Mouse (Mus musculus): ENCODE data around the gene Gm20517. TPM values are rescaled to one million over a fixed set of nuclear protein-coding genes. Genes with fewer than 3 reads are reported as not detected.

The Gm20517 gene
- 2.3 and 2.7 TPM in 2 replicates for polyA plus RNA-seq (2016; fragmentation: Nextera tagmentation; extraction: Ambion mirVana)

- under 1% methylated on average over 59 of the region's 59 CpGs for WGBS (ENCODE audit: insufficient replicate concordance)
Measured at GRCm38 (mm10) chr17:47610849-47611660, at the start of gene Gm20517, which contains the start of the genes Bysl and Med20. Gm20517 (plus strand) TSS chr17:47611589. Bysl (minus strand) TSS chr17:47611492. Med20 (plus strand) TSS chr17:47611582.

GRCm38 (mm10) chr17:47562875-47563274 is 48.5 kb upstream of the Gm20517 start:
- Histone ChIP-seq H3K9ac (no peak overlapping the region), H3K27me3 (replicated peaks) (no peaks in the 10 kb centered on the region), H3K4me3 (no peak overlapping the region), H3K4me2 (no peak overlapping the region), H3K36me3 (no peaks in the 10 kb centered on the region), H3K9me3 (replicated peaks) (no peaks in the 10 kb centered on the region), H3K27ac (peak overlapping the region; percentile 24; the same call in 1 of the 2 replicates), H3K4me1 (peaks cover 59% of the 10 kb centered on the region)
- no peak for ATAC-seq
- whole genome bisulfite sequencing (ENCODE audit: insufficient replicate concordance): 76% methylated on average over 6 of the region's 6 CpGs

More at GRCm38 (mm10) chr17:47610849-47611660, at the start of gene Gm20517, which contains the start of the genes Bysl and Med20:
- ATAC-seq: peak; percentile 85
- Histone ChIP-seq H3K27ac (peak within 1 kb of the TSS; percentile 91), H3K4me1 (peaks cover 77% of the 10 kb centered on the region), H3K4me2 (peak within 1 kb of the TSS; percentile 90), H3K9me3 (replicated peaks) (no peaks in the 10 kb centered on the region), H3K36me3 (peaks cover 69% of the 10 kb centered on the region), H3K4me3 (peak within 1 kb of the TSS; percentile 91), H3K27me3 (replicated peaks) (no peaks in the 10 kb centered on the region), H3K9ac (peak within 1 kb of the TSS; percentile 87)

- Histone ChIP-seq H3K27ac (peak overlapping the region; percentile 20; the same call in 1 of the 2 replicates), H3K27me3 (replicated peaks) (no peaks in the 10 kb centered on the region), H3K4me3 (no peak overlapping the region), H3K36me3 (no peaks in the 10 kb centered on the region), H3K4me1 (peaks cover 74% of the 10 kb centered on the region), H3K9me3 (replicated peaks) (no peaks in the 10 kb centered on the region), H3K9ac (peak overlapping the region; percentile 28; the same call in 1 of the 2 replicates), H3K4me2 (no peak overlapping the region)
- WGBS (ENCODE audit: insufficient replicate concordance): 20% methylated on average over 5 of the region's 5 CpGs
- ATAC-seq: no peak
Measured at GRCm38 (mm10) chr17:47564612-47565011, 46.8 kb upstream of the Gm20517 start.

GRCm38 (mm10) chr17:47566133-47566532 is 45.3 kb upstream of the Gm20517 start:
- Histone ChIP-seq H3K9ac (no peak overlapping the region), H3K4me2 (no peak overlapping the region), H3K9me3 (replicated peaks) (no peaks in the 10 kb centered on the region), H3K4me3 (no peak overlapping the region), H3K27ac (peak overlapping the region; percentile 42; the same call in 1 of the 2 replicates), H3K27me3 (replicated peaks) (no peaks in the 10 kb centered on the region), H3K36me3 (no peaks in the 10 kb centered on the region), H3K4me1 (peaks cover 68% of the 10 kb centered on the region)
- WGBS (ENCODE audit: insufficient replicate concordance): 34% methylated on average over 2 of the region's 2 CpGs
- no peak for ATAC-seq

GRCm38 (mm10) chr17:47567271-47567670 is 44.1 kb upstream of the Gm20517 start:
- H3K9ac ChIP-seq: peak overlapping the region; percentile 14
- H3K4me3 ChIP-seq: no peak overlapping the region
- peaks cover 78% of the 10 kb centered on the region for H3K4me1 ChIP-seq
- no peaks in the 10 kb centered on the region for H3K27me3 ChIP-seq (replicated peaks)
- 48% methylated on average over 3 of the region's 3 CpGs for WGBS (ENCODE audit: insufficient replicate concordance)
- H3K36me3 ChIP-seq: no peaks in the 10 kb centered on the region
- no peak overlapping the region for H3K4me2 ChIP-seq
- peak overlapping the region; percentile 86 for H3K27ac ChIP-seq
- H3K9me3 ChIP-seq (replicated peaks): no peaks in the 10 kb centered on the region
- ATAC-seq: no peak

GRCm38 (mm10) chr17:47568389-47568788 is 43.0 kb upstream of the Gm20517 start:
- Histone ChIP-seq H3K4me2 (peak overlapping the region; percentile 43), H3K9ac (peak overlapping the region; percentile 51), H3K4me3 (no peak overlapping the region), H3K27ac (peak overlapping the region; percentile 86), H3K9me3 (replicated peaks) (no peaks in the 10 kb centered on the region), H3K4me1 (peaks cover 71% of the 10 kb centered on the region), H3K27me3 (replicated peaks) (0 out of 2 replicates have a peak, but pooled peaks cover 4% of the 10 kb centered on the region), H3K36me3 (no peaks in the 10 kb centered on the region)
- 46% methylated on average over 3 of the region's 3 CpGs for WGBS (ENCODE audit: insufficient replicate concordance)
- peak; percentile 98 for ATAC-seq

- Histone ChIP-seq H3K27me3 (replicated peaks) (peaks cover 7% of the 10 kb centered on the region; the same call in 1 of the 2 replicates), H3K4me2 (peak overlapping the region; percentile 43), H3K27ac (peak overlapping the region; percentile 86), H3K4me1 (peaks cover 68% of the 10 kb centered on the region), H3K9me3 (replicated peaks) (no peaks in the 10 kb centered on the region), H3K9ac (peak overlapping the region; percentile 51), H3K4me3 (no peak overlapping the region), H3K36me3 (no peaks in the 10 kb centered on the region)
- 80% methylated on average over 10 of the region's 10 CpGs for WGBS (ENCODE audit: insufficient replicate concordance)
- peak; percentile 8; the same call in 1 of the 2 replicates for ATAC-seq
Measured at GRCm38 (mm10) chr17:47568951-47569527, 42.4 kb upstream of the Gm20517 start.

- H3K27ac ChIP-seq: peak overlapping the region; percentile 22; the same call in 1 of the 2 replicates
- H3K36me3 ChIP-seq: no peaks in the 10 kb centered on the region
- H3K4me1 ChIP-seq: peaks cover 56% of the 10 kb centered on the region
- 64% methylated on average over 7 of the region's 7 CpGs for WGBS (ENCODE audit: insufficient replicate concordance)
- no peaks in the 10 kb centered on the region for H3K9me3 ChIP-seq (replicated peaks)
- no peak overlapping the region for H3K4me2 ChIP-seq
- H3K4me3 ChIP-seq: no peak overlapping the region
- H3K9ac ChIP-seq: no peak overlapping the region
- H3K27me3 ChIP-seq (replicated peaks): peaks cover 10% of the 10 kb centered on the region; the same call in 1 of the 2 replicates
- ATAC-seq: no peak
Measured at GRCm38 (mm10) chr17:47571621-47572020, 39.8 kb upstream of the Gm20517 start.

GRCm38 (mm10) chr17:47572436-47572835 is 39.0 kb upstream of the Gm20517 start:
- Histone ChIP-seq H3K27me3 (replicated peaks) (peaks cover 10% of the 10 kb centered on the region; the same call in 1 of the 2 replicates), H3K9me3 (replicated peaks) (no peaks in the 10 kb centered on the region), H3K27ac (no peak overlapping the region), H3K4me2 (no peak overlapping the region), H3K4me3 (no peak overlapping the region), H3K36me3 (no peaks in the 10 kb centered on the region), H3K4me1 (peaks cover 47% of the 10 kb centered on the region), H3K9ac (no peak overlapping the region)
- ATAC-seq: no peak

- H3K4me1 ChIP-seq: peaks cover 44% of the 10 kb centered on the region
- no peaks in the 10 kb centered on the region for H3K36me3 ChIP-seq
- H3K4me2 ChIP-seq: no peak overlapping the region
- H3K27ac ChIP-seq: 0 out of 2 replicates have a peak overlapping the region, but pooled peaks have one; percentile 8
- no peak overlapping the region for H3K9ac ChIP-seq
- 66% methylated on average over 8 of the region's 8 CpGs for WGBS (ENCODE audit: insufficient replicate concordance)
- ATAC-seq: no peak
- H3K27me3 ChIP-seq (replicated peaks): peaks cover 10% of the 10 kb centered on the region; the same call in 1 of the 2 replicates
- no peaks in the 10 kb centered on the region for H3K9me3 ChIP-seq (replicated peaks)
- H3K4me3 ChIP-seq: no peak overlapping the region
Measured at GRCm38 (mm10) chr17:47574028-47574427, 37.4 kb upstream of the Gm20517 start.

- H3K36me3 ChIP-seq: no peaks in the 10 kb centered on the region
- peaks cover 40% of the 10 kb centered on the region for H3K4me1 ChIP-seq
- no peak overlapping the region for H3K27ac ChIP-seq
- H3K9me3 ChIP-seq (replicated peaks): no peaks in the 10 kb centered on the region
- no peak for ATAC-seq
- H3K9ac ChIP-seq: no peak overlapping the region
- H3K27me3 ChIP-seq (replicated peaks): peaks cover 10% of the 10 kb centered on the region; the same call in 1 of the 2 replicates
- H3K4me2 ChIP-seq: no peak overlapping the region
- H3K4me3 ChIP-seq: no peak overlapping the region
- 70% methylated on average over 11 of the region's 11 CpGs for WGBS (ENCODE audit: insufficient replicate concordance)
Measured at GRCm38 (mm10) chr17:47574830-47575229, 36.6 kb upstream of the Gm20517 start.

GRCm38 (mm10) chr17:47578655-47579054 is 32.7 kb upstream of the Gm20517 start:
- Histone ChIP-seq H3K36me3 (no peaks in the 10 kb centered on the region), H3K27me3 (replicated peaks) (peaks cover 5% of the 10 kb centered on the region; the same call in 1 of the 2 replicates), H3K4me2 (peak overlapping the region; percentile 27), H3K4me3 (no peak overlapping the region), H3K9me3 (replicated peaks) (no peaks in the 10 kb centered on the region), H3K9ac (no peak overlapping the region; the same call in 1 of the 2 replicates), H3K4me1 (peaks cover 28% of the 10 kb centered on the region), H3K27ac (peak overlapping the region; percentile 72)
- 49% methylated on average over 6 of the region's 6 CpGs for WGBS (ENCODE audit: insufficient replicate concordance)
- peak; percentile 90 for ATAC-seq
